Mouse (Mus musculus) kidney, postnatal 10 days (tissue): ENCODE results near the gene Ppip5k2.

ENCODE experiments used
- DNase-seq: peaks from one replicate; pipeline ENCODE4 v3.0.0; 2021; ENCODE audit warnings: mixed read lengths

Ppip5k2 gene

DNA sequence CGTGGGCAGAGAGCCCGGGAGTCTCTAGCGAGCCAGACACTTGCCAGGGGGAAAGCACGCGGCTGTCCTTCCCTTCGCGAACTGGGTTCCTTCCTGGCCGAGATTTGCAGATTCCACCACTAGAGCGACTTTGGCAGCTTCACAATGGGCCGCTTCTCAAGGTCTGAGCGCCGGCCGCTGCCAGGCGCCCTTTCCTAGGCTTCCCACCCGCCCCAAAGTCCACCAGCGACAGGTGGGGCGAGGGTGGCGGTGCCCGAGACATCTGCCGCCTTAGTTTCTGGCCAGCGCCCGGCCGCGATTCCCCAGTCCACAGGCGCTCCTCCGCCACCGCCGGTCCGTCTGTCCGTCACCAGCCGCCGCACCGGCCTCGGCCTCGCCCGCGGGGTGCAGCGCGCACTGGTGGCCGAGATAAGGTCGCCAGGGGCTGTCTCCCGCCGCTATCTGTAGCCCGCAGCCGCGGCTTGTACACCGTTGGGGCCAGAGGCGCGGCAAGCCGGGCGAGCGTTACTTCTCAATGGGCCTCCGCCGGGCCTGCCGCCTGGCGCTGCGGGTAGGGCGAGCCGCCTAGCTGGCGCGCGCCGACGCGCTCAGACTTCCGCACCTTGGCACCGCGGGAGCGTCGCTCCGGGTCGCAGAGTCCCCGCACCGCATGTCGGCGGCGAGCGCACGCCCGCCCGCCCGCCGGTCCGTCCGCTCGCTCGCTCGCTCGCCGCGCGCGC is 109.4 kb downstream of the Ppip5k2 start:
- DNase-seq, result peak; percentile 77

DNA sequence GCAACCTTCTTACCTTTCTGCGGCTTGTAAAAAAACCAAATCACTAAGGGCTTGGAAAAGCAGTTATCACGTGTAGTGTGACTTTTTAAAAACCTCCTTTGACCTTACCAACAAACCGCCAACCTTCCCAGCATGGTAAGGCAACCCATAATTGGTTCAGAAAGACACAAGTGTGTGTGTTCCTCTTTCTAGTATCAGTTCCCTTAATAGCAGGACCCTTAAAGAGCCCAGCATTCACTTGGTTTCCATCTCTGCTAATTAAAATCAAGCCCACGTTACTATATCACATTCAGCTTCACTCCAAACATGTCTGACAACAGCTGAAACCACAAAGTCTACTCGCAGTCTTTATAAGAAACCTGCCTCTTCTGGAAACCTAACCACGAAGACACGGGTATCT is 110.8 kb downstream of the Ppip5k2 start:
- DNase-seq, result no peak

DNA sequence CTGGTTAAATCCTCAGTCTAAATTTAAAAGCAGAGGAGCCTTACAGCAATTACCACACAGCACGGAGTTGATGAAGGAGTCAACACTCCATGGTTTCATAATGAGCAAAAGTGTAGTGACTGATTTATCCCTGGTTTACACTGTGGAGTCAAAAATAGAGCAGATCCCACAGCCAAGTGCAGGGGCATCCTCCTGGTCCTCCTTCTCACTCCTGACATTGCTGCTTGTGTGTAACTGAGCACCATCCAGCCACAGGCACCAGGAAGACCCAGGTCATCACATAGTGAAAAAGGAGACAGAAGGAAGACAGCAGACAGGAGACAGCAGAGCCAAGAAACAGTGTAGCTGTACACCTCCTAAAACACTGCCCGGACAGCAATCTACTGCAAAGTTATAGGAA is 112.4 kb downstream of the Ppip5k2 start:
- no peak for DNase-seq

DNA sequence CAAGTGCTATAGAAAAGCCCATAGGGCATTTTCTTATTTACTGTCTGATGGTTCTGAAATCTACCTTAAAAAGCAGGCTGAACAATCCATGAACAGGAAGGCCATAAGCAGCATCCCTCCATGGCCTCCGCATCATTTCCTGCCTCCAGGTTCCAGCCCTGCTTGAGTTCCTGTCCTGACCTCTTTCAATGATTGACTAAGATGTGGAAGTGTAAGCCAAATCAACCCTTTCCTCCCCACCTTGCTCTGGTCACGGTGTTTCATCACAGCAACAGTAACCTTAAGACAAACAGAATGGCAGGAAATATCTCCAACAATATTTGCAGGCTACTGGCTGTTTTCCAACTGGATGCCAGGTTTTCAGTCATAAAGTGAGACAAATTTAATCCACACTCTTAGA is 113.0 kb downstream of the Ppip5k2 start:
- peak; percentile 28 for DNase-seq
